Comparison of ENCODE assay signal across 7 mouse cellular contexts in the genomic region with DNA sequence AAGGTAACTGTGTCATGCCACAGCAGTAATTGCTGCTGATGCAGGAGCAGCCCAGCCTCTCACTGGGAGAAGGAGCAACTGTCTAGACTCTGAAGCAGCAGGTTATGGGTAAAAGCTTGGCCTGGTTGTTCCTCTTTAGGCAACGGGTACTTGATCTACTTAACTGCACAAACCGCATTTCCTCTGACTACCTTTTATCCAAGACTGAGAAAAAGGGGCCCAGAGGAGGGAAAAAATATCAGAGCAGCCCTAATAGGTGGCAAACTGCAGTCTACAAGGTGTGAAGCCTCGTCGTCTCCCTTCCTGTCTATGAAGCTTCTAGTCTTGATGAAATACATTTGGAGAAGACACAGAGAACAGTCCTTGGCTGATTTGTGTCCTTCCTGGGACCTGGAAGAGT. TPM values are rescaled to one million over a fixed set of nuclear protein-coding genes. Genes with fewer than 3 reads are reported as not detected.
DNase-seq lines count a peak whose midpoint lies in the region; ATAC-seq lines count a peak whose summit lies in the region.

No protein-coding gene starts in this region.

- H3K4me3 ChIP-seq in neural tube, embryonic 11.5 days (ENCODE audit: low read depth, low read length), result peak overlapping the region; percentile 51
- H3K4me3 ChIP-seq in forebrain, embryonic 11.5 days (ENCODE audit: low read depth, low read length), result peak overlapping the region; percentile 67
- H3K4me3 ChIP-seq in liver, embryonic 11.5 days (ENCODE audit: low read depth, low read length), result peak overlapping the region; percentile 84
- H3K4me3 ChIP-seq in stomach, embryonic 16.5 days (replicated peaks; ENCODE audit: low read length), result peak overlapping the region; percentile 85

- no peaks in the 10 kb centered on the region for H3K9me3 ChIP-seq in neural tube, embryonic 11.5 days (ENCODE audit: control insufficient read depth, low read length)
- H3K9me3 ChIP-seq in forebrain, embryonic 11.5 days (ENCODE audit: control insufficient read depth, low read length), result no peaks in the 10 kb centered on the region
- no peaks in the 10 kb centered on the region for H3K9me3 ChIP-seq in liver, embryonic 11.5 days (ENCODE audit: control insufficient read depth, low read length)
- H3K9me3 ChIP-seq in stomach, embryonic 16.5 days (replicated peaks; ENCODE audit: control insufficient read depth, low read length), result no peaks in the 10 kb centered on the region

- ATAC-seq in neural tube, embryonic 11.5 days (ENCODE audit: insufficient read depth, low FRiP score, low TSS enrichment), result no peak
- no peak for ATAC-seq in forebrain, embryonic 11.5 days (replicated peaks; ENCODE audit: low FRiP score)
- no peak for ATAC-seq in liver, embryonic 11.5 days (replicated peaks; ENCODE audit: low FRiP score)
- ATAC-seq in stomach, embryonic 16.5 days (ENCODE audit: insufficient read depth, low FRiP score), result no peak

- no peak for DNase-seq in neural tube, embryonic 11.5 days (ENCODE audit: low spot score)
- no peak for DNase-seq in neural tube, embryonic 10.5 days (ENCODE audit: extremely low spot score, low spot score)
- no peak for DNase-seq in forebrain, embryonic 11.5 days (ENCODE audit: low spot score)
- DNase-seq in liver, embryonic 11.5 days (ENCODE audit: low spot score), result no peak
- DNase-seq in adrenal gland, postnatal 36 days, result no peak
- no peak for DNase-seq in ovary, adult 18-20 months (ENCODE audit: low spot score)

- H3K4me1 ChIP-seq in neural tube, embryonic 11.5 days (ENCODE audit: control insufficient read depth, insufficient read depth, low read length), result peaks cover 19% of the 10 kb centered on the region
- H3K4me1 ChIP-seq in forebrain, embryonic 11.5 days (replicated peaks; ENCODE audit: control insufficient read depth, insufficient read depth, low read length), result peaks cover 11% of the 10 kb centered on the region; the same call in 1 of the 2 replicates
- H3K4me1 ChIP-seq in liver, embryonic 11.5 days (replicated peaks; ENCODE audit: control insufficient read depth, insufficient read depth, low read length), result peaks cover 10% of the 10 kb centered on the region; the same call in 1 of the 2 replicates
- peaks cover 13% of the 10 kb centered on the region for H3K4me1 ChIP-seq in stomach, embryonic 16.5 days (ENCODE audit: control insufficient read depth, insufficient read depth, low read length)

- peak overlapping the region; percentile 71 for H3K4me2 ChIP-seq in neural tube, embryonic 11.5 days (ENCODE audit: low read depth)
- H3K4me2 ChIP-seq in forebrain, embryonic 11.5 days (ENCODE audit: low read depth, low read length, severe bottlenecking), result peak overlapping the region; percentile 69
- H3K4me2 ChIP-seq in liver, embryonic 11.5 days, result peak overlapping the region; percentile 83
- peak overlapping the region; percentile 95 for H3K4me2 ChIP-seq in stomach, embryonic 16.5 days (ENCODE audit: low read depth, low read length)

- peak overlapping the region; percentile 56 for H3K9ac ChIP-seq in neural tube, embryonic 11.5 days (ENCODE audit: low read length)
- H3K9ac ChIP-seq in forebrain, embryonic 11.5 days (ENCODE audit: low read length), result peak overlapping the region; percentile 78
- peak overlapping the region; percentile 72 for H3K9ac ChIP-seq in liver, embryonic 11.5 days (ENCODE audit: low read depth, low read length)
- H3K9ac ChIP-seq in stomach, embryonic 16.5 days (ENCODE audit: low read length), result peak overlapping the region; percentile 87

- H3K27me3 ChIP-seq in neural tube, embryonic 11.5 days (ENCODE audit: control insufficient read depth, insufficient read depth, low read length), result no peaks in the 10 kb centered on the region
- H3K27me3 ChIP-seq in forebrain, embryonic 11.5 days (ENCODE audit: control insufficient read depth, insufficient read depth, low read length), result no peaks in the 10 kb centered on the region
- no peaks in the 10 kb centered on the region for H3K27me3 ChIP-seq in liver, embryonic 11.5 days (replicated peaks; ENCODE audit: control insufficient read depth, insufficient read depth, low read length)
- H3K27me3 ChIP-seq in stomach, embryonic 16.5 days (ENCODE audit: control insufficient read depth, insufficient read depth, low read length), result no peaks in the 10 kb centered on the region

- peak overlapping the region; percentile 90 for H3K27ac ChIP-seq in neural tube, embryonic 11.5 days (ENCODE audit: low read depth, low read length)
- H3K27ac ChIP-seq in forebrain, embryonic 11.5 days (ENCODE audit: low read depth, low read length), result peak overlapping the region; percentile 91
- H3K27ac ChIP-seq in liver, embryonic 11.5 days (ENCODE audit: low read depth, low read length), result peak overlapping the region; percentile 96
- H3K27ac ChIP-seq in stomach, embryonic 16.5 days (ENCODE audit: low read length), result peak overlapping the region; percentile 99

- WGBS in neural tube, embryonic 11.5 days, result 74% methylated on average over 4 of the region's 4 CpGs
- 82% methylated on average over 4 of the region's 4 CpGs for WGBS in forebrain, embryonic 11.5 days
- WGBS in liver, embryonic 11.5 days, result 73% methylated on average over 4 of the region's 4 CpGs
- WGBS in stomach, embryonic 16.5 days, result 71% methylated on average over 4 of the region's 4 CpGs

- H3K36me3 ChIP-seq in neural tube, embryonic 11.5 days (ENCODE audit: control insufficient read depth, insufficient read depth, low read length), result no peaks in the 10 kb centered on the region
- no peaks in the 10 kb centered on the region; the same call in 1 of the 2 replicates for H3K36me3 ChIP-seq in forebrain, embryonic 11.5 days (ENCODE audit: control insufficient read depth, insufficient read depth, low read length)
- no peaks in the 10 kb centered on the region for H3K36me3 ChIP-seq in liver, embryonic 11.5 days (ENCODE audit: control insufficient read depth, insufficient read depth, low read length)
- no peaks in the 10 kb centered on the region for H3K36me3 ChIP-seq in stomach, embryonic 16.5 days (ENCODE audit: control insufficient read depth, insufficient read depth, low read length)

RNA-seq across cellular contexts. Expression of gene Capn10, which starts 0.6 kb away (rescaled TPM):
- polyA plus RNA-seq in neural tube, embryonic 11.5 days (2014; fragmentation: Nextera tagmentation; extraction: Ambion mirVana), result 39.2 and 43.4 TPM in 2 replicates
- 41.0 and 43.0 TPM in 2 replicates for polyA plus RNA-seq in forebrain, embryonic 11.5 days (2014; fragmentation: Nextera tagmentation; extraction: Ambion mirVana)
- 20.9 and 21.3 TPM in 2 replicates for polyA plus RNA-seq in liver, embryonic 11.5 days (2014; fragmentation: Nextera tagmentation; extraction: Ambion mirVana)
- polyA plus RNA-seq in stomach, embryonic 16.5 days (2015; fragmentation: Nextera tagmentation; extraction: Ambion mirVana), result 35.7 and 36.0 TPM in 2 replicates
- 10 to 100 TPM; 16.0 to 16.7 TPM for total RNA-seq in adrenal gland, postnatal 36 days (2021)

RNA-seq across cellular contexts. Expression of gene Gpr35, which starts 17.1 kb away (rescaled TPM):
- 0.13 and 0.55 TPM in 2 replicates for polyA plus RNA-seq in neural tube, embryonic 11.5 days (2014; fragmentation: Nextera tagmentation; extraction: Ambion mirVana)
- 0.16 and 0.40 TPM in 2 replicates for polyA plus RNA-seq in forebrain, embryonic 11.5 days (2014; fragmentation: Nextera tagmentation; extraction: Ambion mirVana)
- 0.27 and 0.71 TPM in 2 replicates for polyA plus RNA-seq in liver, embryonic 11.5 days (2014; fragmentation: Nextera tagmentation; extraction: Ambion mirVana)
- 8.7 and 8.9 TPM in 2 replicates for polyA plus RNA-seq in stomach, embryonic 16.5 days (2015; fragmentation: Nextera tagmentation; extraction: Ambion mirVana)
- 1 to 10 TPM in 1 of 2 experiments, under 1 TPM in 1; 0.53 to 1.9 TPM for total RNA-seq in adrenal gland, postnatal 36 days (2021)

RNA-seq across cellular contexts. Expression of gene Rnpepl1, which starts 23.0 kb away (rescaled TPM):
- 22.3 and 25.6 TPM in 2 replicates for polyA plus RNA-seq in neural tube, embryonic 11.5 days (2014; fragmentation: Nextera tagmentation; extraction: Ambion mirVana)
- polyA plus RNA-seq in forebrain, embryonic 11.5 days (2014; fragmentation: Nextera tagmentation; extraction: Ambion mirVana), result 27.4 and 31.8 TPM in 2 replicates
- polyA plus RNA-seq in liver, embryonic 11.5 days (2014; fragmentation: Nextera tagmentation; extraction: Ambion mirVana), result 24.7 and 26.5 TPM in 2 replicates
- 15.0 and 16.1 TPM in 2 replicates for polyA plus RNA-seq in stomach, embryonic 16.5 days (2015; fragmentation: Nextera tagmentation; extraction: Ambion mirVana)
- total RNA-seq in adrenal gland, postnatal 36 days (2021), result 10 to 100 TPM; 66.5 to 79.4 TPM

RNA-seq across cellular contexts. Expression of gene Dusp28, which starts 26.8 kb away (rescaled TPM):
- 8.6 and 9.4 TPM in 2 replicates for polyA plus RNA-seq in neural tube, embryonic 11.5 days (2014; fragmentation: Nextera tagmentation; extraction: Ambion mirVana)
- 16.0 and 19.0 TPM in 2 replicates for polyA plus RNA-seq in forebrain, embryonic 11.5 days (2014; fragmentation: Nextera tagmentation; extraction: Ambion mirVana)
- polyA plus RNA-seq in liver, embryonic 11.5 days (2014; fragmentation: Nextera tagmentation; extraction: Ambion mirVana), result 8.1 and 10.7 TPM in 2 replicates
- polyA plus RNA-seq in stomach, embryonic 16.5 days (2015; fragmentation: Nextera tagmentation; extraction: Ambion mirVana), result 11.4 and 11.9 TPM in 2 replicates
- 10 to 100 TPM; 12.0 to 13.7 TPM for total RNA-seq in adrenal gland, postnatal 36 days (2021)

RNA-seq across cellular contexts. Expression of gene Ankmy1, which starts 30.9 kb away (rescaled TPM):
- 0.23 and 0.62 TPM in 2 replicates for polyA plus RNA-seq in neural tube, embryonic 11.5 days (2014; fragmentation: Nextera tagmentation; extraction: Ambion mirVana)
- polyA plus RNA-seq in forebrain, embryonic 11.5 days (2014; fragmentation: Nextera tagmentation; extraction: Ambion mirVana), result 1.5 and 1.8 TPM in 2 replicates
- polyA plus RNA-seq in liver, embryonic 11.5 days (2014; fragmentation: Nextera tagmentation; extraction: Ambion mirVana), result 0.16 and 0.25 TPM in 2 replicates
- polyA plus RNA-seq in stomach, embryonic 16.5 days (2015; fragmentation: Nextera tagmentation; extraction: Ambion mirVana), result 0.23 and 0.42 TPM in 2 replicates
- 1 to 10 TPM in 1 of 2 experiments, under 1 TPM in 1; 0.93 to 1.0 TPM for total RNA-seq in adrenal gland, postnatal 36 days (2021)
